Mouse (Mus musculus): ENCODE measurements at regions not wholly inside any gene's neighbourhood (a gene's known extent, or its start where the extent isn't known, plus 50 kb on each side); places are given as distances from the start of the nearest gene placed in this dataset.
A peak's percentile ranks its signal among the peaks of the same experiment; 100 is the strongest.
"Not testable (repeated sequence)": the region's sequence is repeated elsewhere in the genome, so short reads cannot be mapped to it uniquely, and the experiment has no call there.

DNA sequence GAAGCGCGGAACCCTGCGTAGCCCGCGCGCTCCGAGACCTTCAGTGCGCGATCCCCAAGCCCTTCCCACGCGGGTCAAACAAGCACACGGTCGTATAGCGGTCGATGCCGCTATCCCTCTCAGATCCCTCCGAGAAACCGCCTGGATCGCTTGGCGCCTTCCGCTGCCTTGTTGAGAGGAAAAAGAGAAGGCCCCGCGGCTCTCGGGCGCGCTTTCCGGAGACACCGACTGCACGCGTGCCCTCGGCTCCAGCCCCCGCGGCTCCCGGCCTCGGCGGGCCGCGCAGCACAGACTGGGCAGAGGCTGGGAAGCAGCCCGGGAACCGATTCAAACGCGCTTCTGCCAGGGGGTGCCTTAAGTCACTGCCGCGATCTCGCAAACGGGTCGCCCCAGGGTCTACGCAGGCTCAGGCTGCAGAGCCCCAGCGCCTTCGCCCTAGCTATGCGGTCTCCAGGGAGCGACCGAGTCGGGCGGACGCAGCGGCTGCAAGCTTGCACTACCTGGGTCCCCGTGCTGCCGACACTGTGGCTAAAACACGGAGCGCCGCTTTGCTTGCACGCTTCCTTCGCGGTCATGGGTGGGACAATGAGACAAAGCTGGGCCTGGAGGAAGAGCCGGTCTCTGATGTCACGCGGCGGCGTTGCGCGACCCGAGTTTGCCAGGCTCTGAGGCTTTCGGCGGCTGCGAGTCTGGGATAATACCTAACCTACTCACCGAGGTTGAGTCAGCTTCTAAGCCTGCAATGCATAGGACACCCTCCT, 87.3 kb downstream of the Crisp4 start:
- DNase-seq = no peak

DNA sequence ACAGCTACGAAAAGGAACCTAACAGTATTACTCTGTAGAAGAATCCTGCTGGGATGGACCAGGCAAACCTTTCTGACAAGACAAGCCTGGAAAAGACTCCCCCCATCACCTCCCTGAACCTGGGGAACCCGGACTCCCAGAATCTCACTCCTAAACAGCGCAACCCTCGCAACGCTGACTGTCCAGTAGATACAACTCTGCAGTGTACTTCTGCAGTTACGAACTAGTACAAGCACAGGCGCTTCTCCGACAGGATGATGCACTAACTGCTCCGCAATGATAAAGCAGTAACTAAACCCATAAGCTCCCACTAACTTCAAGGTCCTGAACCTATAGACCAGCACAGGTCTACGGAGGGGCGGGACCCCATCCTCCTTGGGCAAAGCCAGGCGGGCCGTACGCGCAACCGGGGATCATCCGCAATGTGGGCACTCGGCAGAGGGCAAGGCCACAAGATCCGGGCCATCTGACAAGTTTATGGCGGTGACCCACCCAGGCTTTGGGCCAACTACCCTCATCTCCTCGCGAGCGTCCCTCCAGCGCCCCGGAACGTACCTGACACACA, 88.0 kb downstream of the Crisp4 start:
- DNase-seq = no peak

DNA sequence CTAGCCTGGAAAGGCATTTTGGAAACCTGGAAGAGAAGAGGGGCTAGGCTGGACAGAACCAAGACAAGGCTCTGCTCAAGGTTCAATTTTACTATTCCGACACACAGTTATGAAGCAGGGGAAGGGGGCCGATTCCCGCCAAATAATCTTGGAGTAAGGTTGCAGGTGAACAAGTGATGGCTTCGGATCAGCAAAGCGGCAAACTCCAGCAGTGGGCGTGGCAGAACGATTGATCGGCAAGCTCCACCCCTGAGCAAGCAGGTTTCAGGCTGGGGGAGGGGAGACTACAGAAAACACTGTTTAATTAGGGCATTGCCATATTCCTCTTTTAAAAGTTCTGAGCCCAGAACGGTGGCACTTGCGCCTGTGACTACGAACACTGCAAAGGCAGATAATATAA, 88.7 kb downstream of the Crisp4 start:
- DNase-seq = not testable (repeated sequence)

DNA sequence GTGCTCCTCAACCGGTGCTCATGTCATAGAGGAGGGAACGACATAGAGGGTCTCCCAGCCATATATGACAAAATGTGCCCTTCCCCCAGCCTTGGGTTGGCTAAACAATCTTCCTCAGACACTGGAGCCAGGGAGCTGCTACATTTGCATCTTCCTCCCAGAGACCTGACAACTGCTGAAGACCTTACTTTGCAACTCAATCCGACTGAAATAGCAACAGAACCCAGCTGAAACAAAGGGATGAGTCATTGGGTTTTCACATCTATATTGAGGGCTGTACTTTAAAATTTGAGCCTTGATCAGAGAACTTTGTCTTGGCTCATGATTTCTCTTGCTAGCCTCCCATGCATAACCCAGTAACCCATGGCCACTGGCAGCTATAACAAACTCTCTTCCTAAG, 115.5 kb downstream of the Crisp4 start:
- no peak for DNase-seq

DNA sequence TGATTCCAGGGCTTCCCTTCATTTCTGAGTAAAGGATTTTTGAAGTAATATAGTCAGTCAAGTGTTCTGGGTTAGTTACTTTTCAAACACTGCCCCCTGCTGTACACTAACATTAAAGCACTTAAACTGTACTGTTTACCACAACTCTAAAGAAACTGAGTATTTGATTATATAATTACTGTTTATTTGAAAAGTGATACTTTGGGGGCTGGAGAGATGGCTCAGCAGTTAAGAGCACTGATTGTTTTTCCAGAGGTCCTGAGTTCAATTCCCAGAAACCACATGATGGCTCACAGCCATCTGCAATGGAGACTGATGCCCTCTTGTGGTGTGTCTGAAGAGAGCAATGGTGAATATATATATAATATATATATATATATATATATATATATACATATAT, 132.8 kb downstream of the Crisp4 start:
- DNase-seq = not testable (repeated sequence)

DNA sequence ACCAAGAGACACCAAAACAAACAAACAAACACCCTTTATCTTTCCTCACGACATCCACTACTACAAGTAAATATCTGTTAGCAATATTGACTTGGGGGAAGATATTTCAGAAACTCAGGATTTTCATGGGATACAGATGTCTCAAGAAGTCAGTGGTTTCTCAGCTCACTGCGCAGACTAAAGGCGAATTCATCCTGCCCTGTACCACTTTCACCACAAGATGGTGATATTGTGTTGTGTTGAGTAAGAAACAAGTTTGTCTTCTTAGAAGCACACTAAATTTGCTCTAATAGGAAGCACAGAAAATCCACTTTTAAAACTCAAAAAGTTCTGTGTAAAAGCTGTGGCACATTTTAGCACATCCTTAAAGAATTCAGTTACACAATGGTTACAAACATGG, 165.1 kb downstream of the Crisp4 start:
- DNase-seq = no peak

DNA sequence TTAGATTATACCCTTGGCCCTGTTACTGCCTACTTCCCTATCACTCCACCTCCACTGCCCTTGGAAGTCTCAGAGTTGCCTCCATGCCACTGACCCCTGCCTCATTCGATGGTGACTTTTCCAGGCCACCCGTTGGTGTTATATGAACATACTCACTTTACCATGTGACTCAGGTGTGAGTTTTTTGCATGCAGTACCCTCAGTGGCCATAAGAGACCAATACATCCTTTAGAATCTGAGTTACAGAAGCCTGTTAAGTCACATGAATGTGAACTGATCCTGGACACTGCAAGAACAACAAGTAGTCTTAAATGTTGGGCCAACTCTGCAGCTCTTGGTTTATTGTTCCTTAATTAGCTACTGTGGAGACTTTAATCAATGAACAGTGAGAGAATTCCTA, 167.6 kb downstream of the Crisp4 start:
- DNase-seq = no peak

DNA sequence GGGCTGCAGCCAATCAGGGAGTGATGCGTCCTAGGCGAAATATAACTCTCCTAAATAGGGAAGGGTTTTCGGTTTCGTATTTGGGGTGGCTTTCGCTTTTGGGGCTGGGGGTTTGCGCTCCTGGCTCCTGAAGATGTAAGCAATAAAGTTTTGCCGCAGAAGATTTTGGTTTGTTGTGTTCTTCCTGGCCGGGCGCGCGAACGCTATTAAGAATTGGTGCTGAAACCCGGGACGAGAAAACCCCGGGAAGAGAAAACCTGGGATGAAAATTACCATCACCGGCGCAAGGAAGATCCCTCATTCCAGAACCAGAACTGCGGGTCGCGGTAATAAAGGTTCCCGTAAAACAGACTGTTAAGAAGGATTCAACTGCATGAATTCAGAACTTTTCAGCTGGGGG, 188.8 kb downstream of the Crisp4 start:
- peak; percentile 5 to 8 for DNase-seq

DNA sequence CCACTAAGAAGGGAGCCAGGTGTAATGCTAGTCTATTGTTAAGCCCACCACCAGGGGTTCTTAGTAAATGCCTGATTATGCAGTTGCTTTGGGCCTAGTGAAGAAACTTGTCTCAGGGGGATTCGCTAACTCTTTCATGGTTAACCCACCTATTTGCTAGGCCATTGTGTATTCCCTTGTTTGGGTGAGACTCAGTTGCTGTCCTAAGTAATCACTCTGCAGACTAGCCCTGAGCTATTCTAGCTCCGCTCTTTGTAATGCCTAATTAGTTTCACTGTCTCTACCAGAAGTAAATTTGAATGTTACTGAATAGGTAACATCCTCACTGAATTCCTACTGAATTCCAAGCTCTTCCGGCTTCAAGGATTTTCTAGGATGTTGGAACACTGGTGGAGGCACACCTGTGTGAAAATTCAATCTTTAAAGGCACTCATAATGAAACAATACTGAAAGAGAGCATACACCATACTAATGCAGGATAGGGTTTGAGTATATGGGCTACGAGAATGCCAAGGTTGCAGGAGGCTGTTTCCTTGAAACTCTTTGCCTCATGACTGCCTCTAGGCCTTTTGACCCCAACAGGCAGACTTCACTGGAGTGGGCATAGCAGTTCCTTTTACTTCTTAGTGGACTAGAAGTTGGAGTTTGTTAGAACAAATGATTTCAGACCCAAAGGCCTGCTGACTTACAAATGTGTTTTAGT, 213.4 kb downstream of the Crisp4 start:
- DNase-seq = not testable (repeated sequence)
